Mouse (Mus musculus) heart, adult 18-20 months (tissue): ENCODE measurements around the gene Hmcn1. TPM values are rescaled to one million over a fixed set of nuclear protein-coding genes. Genes with fewer than 3 reads are reported as not detected.

Source experiments
- DNase-seq, 2 experiments: peaks; one replicate each; pipeline ENCODE4 v3.0.0; 2021 to 2022; ENCODE audit warnings: mixed read lengths in 1 of 2
- total RNA-seq, 2 experiments: library from RNA; stranded (reverse); gene quantifications; 2 replicates each; pipeline ENCODE4 v1.2.3; 2021

Gene Hmcn1
- total RNA-seq, 2 experiments from 2014 or later: 14.7 to 15.8 TPM

- DNase-seq: no peak
Observed at GRCm38 (mm10) chr1:150992711-150993161, 499 bp downstream of the Hmcn1 start.

- peak; percentile 45 to 61 for DNase-seq
Observed at GRCm38 (mm10) chr1:150991745-150992554, 1.3 kb downstream of the Hmcn1 start.

- peak; percentile 44 to 52 for DNase-seq
Observed at GRCm38 (mm10) chr1:150984888-150985287, 8.3 kb downstream of the Hmcn1 start.

GRCm38 (mm10) chr1:150984092-150984503, 9.1 kb downstream of the Hmcn1 start:
- DNase-seq: no peak

- DNase-seq: no peak
Observed at GRCm38 (mm10) chr1:150978651-150979050, 14.6 kb downstream of the Hmcn1 start.

GRCm38 (mm10) chr1:150976263-150976662, 17.0 kb downstream of the Hmcn1 start:
- DNase-seq: peak; percentile 59 to 71

GRCm38 (mm10) chr1:150959486-150960074, 33.7 kb downstream of the Hmcn1 start:
- no peak for DNase-seq

GRCm38 (mm10) chr1:150951004-150951403, 42.2 kb downstream of the Hmcn1 start:
- no peak for DNase-seq

GRCm38 (mm10) chr1:150950046-150950445, 43.2 kb downstream of the Hmcn1 start:
- no peak for DNase-seq

GRCm38 (mm10) chr1:150948911-150949310, 44.3 kb downstream of the Hmcn1 start:
- no peak for DNase-seq

GRCm38 (mm10) chr1:150943601-150944000, 49.6 kb downstream of the Hmcn1 start:
- DNase-seq: no peak

GRCm38 (mm10) chr1:150942143-150942542, 51.1 kb downstream of the Hmcn1 start:
- DNase-seq: no peak

- DNase-seq: no peak
Observed at GRCm38 (mm10) chr1:150936821-150937220, 56.4 kb downstream of the Hmcn1 start.

GRCm38 (mm10) chr1:150933616-150934015, 59.6 kb downstream of the Hmcn1 start:
- DNase-seq: peak; percentile 19 to 50

GRCm38 (mm10) chr1:150920860-150921259, 72.4 kb downstream of the Hmcn1 start:
- DNase-seq: peak; percentile 6 to 16

- DNase-seq: peak; percentile 56 to 81
Observed at GRCm38 (mm10) chr1:150920276-150920675, 73.0 kb downstream of the Hmcn1 start.

- DNase-seq: peak; percentile 16 to 29
Observed at GRCm38 (mm10) chr1:150914936-150915335, 78.3 kb downstream of the Hmcn1 start.

- DNase-seq: no peak
Observed at GRCm38 (mm10) chr1:150913586-150914136, 79.6 kb downstream of the Hmcn1 start.

GRCm38 (mm10) chr1:150909642-150910041, 83.6 kb downstream of the Hmcn1 start:
- DNase-seq: peak in 1 of 2 experiments; percentile 30

- DNase-seq: no peak
Observed at GRCm38 (mm10) chr1:150893677-150894188, 99.5 kb downstream of the Hmcn1 start.

- DNase-seq: no peak
Observed at GRCm38 (mm10) chr1:150890017-150890416, 103.2 kb downstream of the Hmcn1 start.

GRCm38 (mm10) chr1:150886267-150886666, 107.0 kb downstream of the Hmcn1 start:
- no peak for DNase-seq

- peak in 1 of 2 experiments; percentile 20 for DNase-seq
Observed at GRCm38 (mm10) chr1:150878421-150878820, 114.8 kb downstream of the Hmcn1 start.
